Mouse (Mus musculus) erythroblast, adult 5-6 weeks (primary cell): ENCODE results near the gene Gm42742. TPM values are rescaled to one million over a fixed set of nuclear protein-coding genes. Genes with fewer than 3 reads are reported as not detected.

Experiments
- total RNA-seq, 2 experiments: library from RNA; stranded (forward) in 1 of 2; stranded (reverse) in 1 of 2; fragments of 150-400 nt in 1 of 2; fragments of 200-764, 138-1000 nt in 1 of 2; gene quantifications; 2 replicates each; pipeline versions ENCODE4 v1.2.3 to v1.2.4; 2015 to 2017; ENCODE audit warnings: low replicate concordance in 2 of 2

The Gm42742 gene
- total RNA-seq, 2 experiments from 2014 or later, result 1.9 to 8.1 TPM

Other genes with a start within 250 kb of the Gm42742 start
Only the 30 nearest of the 32 such genes appear.
- gene Ppp4c, start 228.6 kb downstream of the Gm42742 start, total RNA-seq (2015; ENCODE audit: low replicate concordance), result 46.7 and 84.9 TPM in 2 replicates
- gene Ppp4c, start 228.6 kb downstream of the Gm42742 start, total RNA-seq (2017; ENCODE audit: low replicate concordance), result 43.5 and 62.7 TPM in 2 replicates
- gene Fam57b, start 223.4 kb downstream of the Gm42742 start, total RNA-seq (2015; ENCODE audit: low replicate concordance), result not detected in 2 replicates
- gene Fam57b, start 223.4 kb downstream of the Gm42742 start, total RNA-seq (2017; ENCODE audit: low replicate concordance), result not detected in 2 replicates
- gene 4930451I11Rik, start 189.5 kb downstream of the Gm42742 start, total RNA-seq (2015; ENCODE audit: low replicate concordance), result not detected in 2 replicates
- gene 4930451I11Rik, start 189.5 kb downstream of the Gm42742 start, total RNA-seq (2017; ENCODE audit: low replicate concordance), result not detected in 2 replicates
- gene Doc2a, start 173.7 kb downstream of the Gm42742 start, total RNA-seq (2015; ENCODE audit: low replicate concordance), result not detected in 2 replicates
- gene Doc2a, start 173.7 kb downstream of the Gm42742 start, total RNA-seq (2017; ENCODE audit: low replicate concordance), result not detected in 2 replicates
- 5.2 and 9.2 TPM in 2 replicates for gene Hirip3, start 159.1 kb downstream of the Gm42742 start, total RNA-seq (2015; ENCODE audit: low replicate concordance)
- 38.2 and 40.8 TPM in 2 replicates for gene Hirip3, start 159.1 kb downstream of the Gm42742 start, total RNA-seq (2017; ENCODE audit: low replicate concordance)
- 14.4 and 35.5 TPM in 2 replicates for gene Ino80e, start 158.7 kb downstream of the Gm42742 start, total RNA-seq (2015; ENCODE audit: low replicate concordance)
- 4.9 and 9.9 TPM in 2 replicates for gene Ino80e, start 158.7 kb downstream of the Gm42742 start, total RNA-seq (2017; ENCODE audit: low replicate concordance)
- 6.9 and 9.6 TPM in 2 replicates for gene Taok2, start 136.4 kb downstream of the Gm42742 start, total RNA-seq (2015; ENCODE audit: low replicate concordance)
- gene Taok2, start 136.4 kb downstream of the Gm42742 start, total RNA-seq (2017; ENCODE audit: low replicate concordance), result 17.0 and 31.8 TPM in 2 replicates
- gene Tmem219, start 98.2 kb downstream of the Gm42742 start, total RNA-seq (2015; ENCODE audit: low replicate concordance), result 4.0 and 6.3 TPM in 2 replicates
- 2.1 and 6.8 TPM in 2 replicates for gene Tmem219, start 98.2 kb downstream of the Gm42742 start, total RNA-seq (2017; ENCODE audit: low replicate concordance)
- gene Kctd13, start 92.2 kb downstream of the Gm42742 start, total RNA-seq (2015; ENCODE audit: low replicate concordance), result 0.77 and 6.9 TPM in 2 replicates
- 0.42 and 1.7 TPM in 2 replicates for gene Kctd13, start 92.2 kb downstream of the Gm42742 start, total RNA-seq (2017; ENCODE audit: low replicate concordance)
- gene Asphd1, start 71.5 kb downstream of the Gm42742 start, total RNA-seq (2015; ENCODE audit: low replicate concordance), result not detected in 2 replicates
- gene Asphd1, start 71.5 kb downstream of the Gm42742 start, total RNA-seq (2017; ENCODE audit: low replicate concordance), result not detected in 2 replicates
- not detected in 2 replicates for gene Sez6l2, start 70.5 kb downstream of the Gm42742 start, total RNA-seq (2015; ENCODE audit: low replicate concordance)
- gene Sez6l2, start 70.5 kb downstream of the Gm42742 start, total RNA-seq (2017; ENCODE audit: low replicate concordance), result 0.84 TPM in 1 of 2 replicates, not detected in the other
- 14.8 and 23.1 TPM in 2 replicates for gene Cdipt, start 45.2 kb downstream of the Gm42742 start, total RNA-seq (2015; ENCODE audit: low replicate concordance)
- gene Cdipt, start 45.2 kb downstream of the Gm42742 start, total RNA-seq (2017; ENCODE audit: low replicate concordance), result 9.5 and 20.9 TPM in 2 replicates
- gene Cdiptos, start 45.0 kb downstream of the Gm42742 start, total RNA-seq (2015; ENCODE audit: low replicate concordance), result 5.0 TPM in 1 of 2 replicates, not detected in the other
- not detected in 2 replicates for gene Cdiptos, start 45.0 kb downstream of the Gm42742 start, total RNA-seq (2017; ENCODE audit: low replicate concordance)
- 1.5 and 1.9 TPM in 2 replicates for gene Mvp, start 6.5 kb downstream of the Gm42742 start, total RNA-seq (2015; ENCODE audit: low replicate concordance)
- gene Mvp, start 6.5 kb downstream of the Gm42742 start, total RNA-seq (2017; ENCODE audit: low replicate concordance), result 5.5 and 7.7 TPM in 2 replicates
- not detected in 2 replicates for gene Pagr1b, start 4.6 kb downstream of the Gm42742 start, total RNA-seq (2015; ENCODE audit: low replicate concordance)
- not detected in 2 replicates for gene Pagr1b, start 4.6 kb downstream of the Gm42742 start, total RNA-seq (2017; ENCODE audit: low replicate concordance)
- 13.4 and 18.8 TPM in 2 replicates for gene Pagr1a, start 3.7 kb downstream of the Gm42742 start, total RNA-seq (2015; ENCODE audit: low replicate concordance)
- 7.0 and 7.1 TPM in 2 replicates for gene Pagr1a, start 3.7 kb downstream of the Gm42742 start, total RNA-seq (2017; ENCODE audit: low replicate concordance)
- gene Prrt2, start 114 bp upstream of the Gm42742 start, total RNA-seq (2015; ENCODE audit: low replicate concordance), result not detected in 2 replicates
- gene Prrt2, start 114 bp upstream of the Gm42742 start, total RNA-seq (2017; ENCODE audit: low replicate concordance), result 1.5 TPM in 1 of 2 replicates, not detected in the other
- gene Maz, start 5.9 kb upstream of the Gm42742 start, total RNA-seq (2015; ENCODE audit: low replicate concordance), result 44.9 and 51.3 TPM in 2 replicates
- gene Maz, start 5.9 kb upstream of the Gm42742 start, total RNA-seq (2017; ENCODE audit: low replicate concordance), result 25.0 and 49.5 TPM in 2 replicates
- gene Kif22, start 21.4 kb upstream of the Gm42742 start, total RNA-seq (2015; ENCODE audit: low replicate concordance), result 50.5 and 71.7 TPM in 2 replicates
- 57.3 and 83.1 TPM in 2 replicates for gene Kif22, start 21.4 kb upstream of the Gm42742 start, total RNA-seq (2017; ENCODE audit: low replicate concordance)
- not detected in 2 replicates for gene Zg16, start 66.2 kb upstream of the Gm42742 start, total RNA-seq (2015; ENCODE audit: low replicate concordance)
- gene Zg16, start 66.2 kb upstream of the Gm42742 start, total RNA-seq (2017; ENCODE audit: low replicate concordance), result 3.2 and 5.0 TPM in 2 replicates
- gene AI467606, start 70.3 kb upstream of the Gm42742 start, total RNA-seq (2015; ENCODE audit: low replicate concordance), result 19.8 and 26.8 TPM in 2 replicates
- gene AI467606, start 70.3 kb upstream of the Gm42742 start, total RNA-seq (2017; ENCODE audit: low replicate concordance), result 17.1 and 19.9 TPM in 2 replicates
- gene Qprt, start 101.1 kb upstream of the Gm42742 start, total RNA-seq (2015; ENCODE audit: low replicate concordance), result 1.7 TPM in 1 of 2 replicates, not detected in the other
- 0.34 TPM in 1 of 2 replicates, not detected in the other for gene Qprt, start 101.1 kb upstream of the Gm42742 start, total RNA-seq (2017; ENCODE audit: low replicate concordance)
- 15.8 and 24.9 TPM in 2 replicates for gene Spn, start 116.7 kb upstream of the Gm42742 start, total RNA-seq (2015; ENCODE audit: low replicate concordance)
- gene Spn, start 116.7 kb upstream of the Gm42742 start, total RNA-seq (2017; ENCODE audit: low replicate concordance), result 58.3 and 60.0 TPM in 2 replicates
- gene Cd2bp2, start 175.0 kb upstream of the Gm42742 start, total RNA-seq (2015; ENCODE audit: low replicate concordance), result 8.4 and 36.9 TPM in 2 replicates
- gene Cd2bp2, start 175.0 kb upstream of the Gm42742 start, total RNA-seq (2017; ENCODE audit: low replicate concordance), result 17.9 and 22.9 TPM in 2 replicates
- 8.1 and 23.0 TPM in 2 replicates for gene Tbc1d10b, start 187.4 kb upstream of the Gm42742 start, total RNA-seq (2015; ENCODE audit: low replicate concordance)
- gene Tbc1d10b, start 187.4 kb upstream of the Gm42742 start, total RNA-seq (2017; ENCODE audit: low replicate concordance), result 77.5 and 122 TPM in 2 replicates
- gene Mylpf, start 187.8 kb upstream of the Gm42742 start, total RNA-seq (2015; ENCODE audit: low replicate concordance), result 6.5 and 9.8 TPM in 2 replicates
- gene Mylpf, start 187.8 kb upstream of the Gm42742 start, total RNA-seq (2017; ENCODE audit: low replicate concordance), result 16.2 and 61.5 TPM in 2 replicates
- gene Zfp553, start 212.0 kb upstream of the Gm42742 start, total RNA-seq (2015; ENCODE audit: low replicate concordance), result 1.5 and 5.2 TPM in 2 replicates
- 2.0 and 3.2 TPM in 2 replicates for gene Zfp553, start 212.0 kb upstream of the Gm42742 start, total RNA-seq (2017; ENCODE audit: low replicate concordance)
- 189 and 204 TPM in 2 replicates for gene Sept1, start 212.0 kb upstream of the Gm42742 start, total RNA-seq (2015; ENCODE audit: low replicate concordance)
- gene Sept1, start 212.0 kb upstream of the Gm42742 start, total RNA-seq (2017; ENCODE audit: low replicate concordance), result 179 and 191 TPM in 2 replicates
- 1.7 TPM in 1 of 2 replicates, not detected in the other for gene Zfp771, start 223.2 kb upstream of the Gm42742 start, total RNA-seq (2015; ENCODE audit: low replicate concordance)
- gene Zfp771, start 223.2 kb upstream of the Gm42742 start, total RNA-seq (2017; ENCODE audit: low replicate concordance), result 0.70 TPM in 1 of 2 replicates, not detected in the other
- 14.0 and 24.8 TPM in 2 replicates for gene Dctpp1, start 239.6 kb upstream of the Gm42742 start, total RNA-seq (2015; ENCODE audit: low replicate concordance)
- 2.0 and 8.6 TPM in 2 replicates for gene Dctpp1, start 239.6 kb upstream of the Gm42742 start, total RNA-seq (2017; ENCODE audit: low replicate concordance)